Mouse (Mus musculus): ENCODE data around the gene Tbx4.

The Tbx4 gene

DNA sequence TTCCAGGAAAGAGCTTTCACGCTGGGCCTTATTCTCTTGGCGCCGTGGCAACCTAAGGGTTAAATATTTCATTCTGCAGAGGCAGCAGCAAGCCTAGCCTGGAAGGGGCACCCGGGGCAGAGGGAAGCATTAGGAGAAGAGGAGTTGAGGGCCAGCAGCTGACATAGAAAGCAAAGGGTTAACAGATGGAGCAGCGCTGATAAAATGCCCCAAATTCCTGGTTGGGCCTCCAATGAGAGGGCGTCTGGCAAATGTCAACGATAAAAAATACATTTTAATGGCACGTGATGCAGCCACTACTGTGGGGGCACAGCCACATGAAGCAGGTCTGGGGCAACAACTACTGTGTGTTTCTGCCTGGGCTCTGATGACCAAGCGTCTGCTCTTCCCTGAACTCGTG is 23.9 kb downstream of the Tbx4 start:
- no peak for DNase-seq

DNA sequence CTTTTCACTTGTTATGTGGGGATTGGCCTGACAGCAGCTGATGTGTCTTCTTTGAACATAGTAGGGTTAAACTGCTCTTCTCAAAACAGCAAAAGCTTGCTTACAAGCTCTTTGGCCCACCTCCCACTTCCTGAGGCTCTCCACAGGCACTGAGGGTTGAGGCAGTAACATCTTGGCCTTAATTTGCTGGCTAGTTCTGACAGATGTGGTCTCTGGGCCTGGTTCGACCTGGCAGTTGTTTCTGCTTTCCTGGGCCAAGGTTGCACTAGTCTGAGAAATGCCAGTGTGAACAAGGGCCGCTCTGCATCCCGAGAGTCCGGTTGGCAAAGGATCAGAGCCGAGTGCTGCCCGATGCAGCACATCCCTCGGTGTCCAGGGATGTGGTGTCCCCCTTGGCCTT is 27.3 kb downstream of the Tbx4 start:
- DNase-seq = no peak

DNA sequence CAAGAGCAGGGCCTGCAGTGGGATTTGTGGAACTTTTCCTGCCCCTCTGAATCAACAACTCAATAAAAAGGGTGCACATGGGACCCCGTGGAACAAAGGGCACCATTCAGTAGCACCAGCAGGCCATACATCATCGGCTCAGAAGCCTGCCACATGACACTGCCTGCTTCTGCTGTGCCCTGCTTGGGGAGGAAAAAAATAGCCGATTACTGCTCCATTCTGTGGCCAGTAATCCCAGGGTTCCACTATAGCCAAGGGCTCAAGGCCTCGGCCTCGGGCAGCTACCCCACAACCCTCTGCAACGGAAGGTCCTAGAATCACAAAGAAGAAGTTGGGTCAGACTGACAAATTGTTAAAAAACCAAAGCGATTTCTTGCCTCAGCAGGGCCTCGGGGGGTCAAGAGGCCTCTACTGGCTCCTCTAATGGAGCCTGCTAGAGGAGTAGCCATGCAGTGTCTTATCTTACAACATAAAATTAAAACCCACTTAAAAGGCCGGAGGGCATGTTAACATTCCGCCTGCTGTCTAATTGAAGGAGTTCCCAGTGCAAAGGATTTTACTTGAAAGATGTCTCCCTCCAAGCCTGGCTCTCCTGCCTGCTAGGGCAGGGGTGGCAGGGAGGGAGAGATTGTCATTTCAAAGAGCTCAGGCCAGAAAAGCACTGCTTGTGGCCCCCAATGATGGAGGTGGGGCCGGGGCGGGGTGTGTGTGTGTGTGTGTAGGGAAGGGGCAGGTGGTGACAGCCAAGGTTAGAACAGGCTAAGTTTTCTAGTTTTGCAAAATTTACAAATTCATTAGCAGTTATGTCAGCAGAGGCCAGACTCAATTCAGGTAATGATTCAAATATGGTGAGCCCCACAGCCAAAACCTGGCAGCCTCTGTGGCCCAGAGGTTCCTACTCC is 31.1 kb downstream of the Tbx4 start:
- DNase-seq = no peak

DNA sequence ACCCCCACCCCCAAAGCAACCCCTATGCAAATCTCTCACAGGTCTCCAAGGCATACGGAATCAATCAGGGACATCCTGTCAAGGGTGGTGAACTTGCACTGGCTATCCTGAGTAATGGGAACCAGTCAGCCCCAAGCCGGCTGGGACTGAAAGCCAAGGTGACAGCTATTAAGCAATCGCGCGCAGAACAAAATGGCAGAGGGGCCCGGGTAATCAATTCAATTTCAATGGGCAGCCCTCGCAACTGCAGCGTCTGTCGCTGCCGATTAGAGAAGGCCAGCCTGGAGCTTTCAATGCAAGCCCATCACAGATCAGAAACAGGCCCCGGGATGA is 31.7 kb downstream of the Tbx4 start:
- DNase-seq = no peak

DNA sequence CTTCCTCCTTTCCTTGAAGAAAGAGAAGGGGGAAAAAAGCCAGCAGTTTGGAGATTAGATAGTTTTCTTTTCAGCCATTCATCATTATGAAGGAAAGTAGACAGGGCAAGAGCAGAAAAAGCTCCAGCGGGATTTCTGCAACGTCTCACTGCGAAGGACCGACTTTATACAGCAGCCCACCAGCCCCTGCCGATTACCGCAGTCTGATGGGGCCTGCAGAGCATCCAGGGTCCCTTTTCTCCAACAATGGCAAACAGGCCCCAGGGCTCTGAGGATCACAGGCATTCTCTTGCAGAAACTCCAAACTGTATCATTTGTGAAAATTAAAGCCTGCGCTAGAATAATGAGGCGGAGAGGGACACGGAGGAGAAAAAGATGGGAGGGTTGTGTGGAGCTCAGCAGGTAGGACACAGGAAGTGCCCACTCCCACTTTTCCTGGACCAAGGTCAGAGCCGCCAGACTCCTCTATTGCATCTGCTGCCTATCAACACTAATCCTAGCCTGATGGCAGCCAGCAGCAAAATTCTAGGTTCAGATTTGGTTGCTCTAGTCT is 32.2 kb downstream of the Tbx4 start:
- DNase-seq = no peak

DNA sequence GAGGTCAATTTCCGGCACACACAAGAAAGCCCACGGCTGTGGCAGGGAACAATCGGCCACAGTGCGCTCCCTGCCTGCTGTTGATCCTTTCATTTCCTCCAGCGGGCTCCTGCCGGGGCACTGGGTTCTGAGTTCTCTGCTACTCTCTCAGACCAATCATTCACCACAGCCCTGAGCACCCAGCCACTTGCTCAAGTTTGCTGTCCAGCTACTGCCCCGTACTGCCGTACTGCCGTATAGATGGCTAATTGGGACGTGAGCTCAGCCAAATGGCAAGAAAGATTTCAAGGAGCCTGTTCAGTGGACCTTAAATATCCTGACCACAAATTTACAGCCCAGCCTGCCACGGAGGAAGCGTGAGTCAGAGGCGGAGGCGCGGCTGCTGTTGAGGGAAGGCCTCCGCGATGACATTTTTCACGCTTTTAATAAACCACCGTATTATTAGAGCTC is 39.1 kb downstream of the Tbx4 start:
- no peak for DNase-seq

DNA sequence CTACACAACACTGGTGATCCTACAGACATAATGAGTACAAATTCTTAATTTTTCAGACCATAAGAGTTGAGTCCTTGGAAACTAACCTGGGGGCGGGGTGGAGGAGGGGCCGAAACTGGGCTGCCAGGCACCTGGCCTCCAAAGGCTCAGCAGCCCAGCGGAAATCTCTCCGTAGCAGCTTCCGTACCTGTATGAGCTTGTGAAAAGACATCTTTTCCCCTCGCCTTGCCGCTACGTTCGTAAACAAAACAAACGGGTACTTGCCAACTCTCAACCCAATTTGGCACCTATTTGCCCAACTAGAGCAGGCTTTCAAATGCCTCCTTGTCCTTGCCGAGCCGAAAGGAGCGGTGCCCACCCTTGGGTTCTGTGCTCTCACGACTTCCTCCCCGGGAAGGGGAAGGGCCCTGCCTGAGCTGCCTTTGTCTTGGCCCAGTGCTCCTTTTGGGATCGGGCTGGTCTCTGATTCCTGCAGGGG is 40.1 kb downstream of the Tbx4 start:
- no peak for DNase-seq

DNA sequence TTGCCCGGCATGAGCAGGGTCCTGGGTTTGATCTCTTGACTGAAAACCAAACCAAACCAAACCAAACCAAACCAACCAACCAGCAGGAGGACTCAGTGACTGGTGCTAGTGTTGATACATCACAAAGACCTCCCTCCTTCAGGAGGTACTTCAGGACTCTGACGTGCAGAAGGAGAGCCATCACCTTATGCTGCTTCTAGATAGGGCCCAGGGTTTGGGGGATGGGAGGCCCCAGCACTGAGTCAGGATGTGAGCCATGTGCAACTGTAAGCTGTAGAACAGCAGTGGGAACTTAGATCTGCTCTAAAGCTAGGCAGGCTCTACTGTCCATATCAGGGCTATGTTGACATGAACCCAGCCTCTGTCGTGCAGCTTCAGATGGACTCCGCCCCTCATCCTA is 41.9 kb downstream of the Tbx4 start:
- DNase-seq = no peak

DNA sequence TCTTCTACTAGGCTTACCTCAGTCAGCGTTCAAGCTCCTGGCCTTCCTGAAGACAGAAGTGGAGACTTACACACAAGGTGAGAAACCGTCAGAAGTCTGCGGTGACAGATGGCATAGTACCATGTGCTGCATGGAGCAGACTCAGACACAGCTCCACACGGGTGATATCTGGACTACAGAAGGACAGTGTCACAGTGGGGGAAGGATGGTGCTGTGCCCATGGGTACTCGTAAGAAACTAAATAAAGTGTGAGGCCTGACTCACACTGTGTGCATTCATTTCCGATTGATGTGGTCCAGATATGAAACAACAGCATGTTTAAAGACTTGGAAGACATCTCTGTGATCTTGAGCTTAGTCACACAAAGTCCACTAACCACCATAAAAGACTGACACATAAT is 43.4 kb downstream of the Tbx4 start:
- no peak for DNase-seq

DNA sequence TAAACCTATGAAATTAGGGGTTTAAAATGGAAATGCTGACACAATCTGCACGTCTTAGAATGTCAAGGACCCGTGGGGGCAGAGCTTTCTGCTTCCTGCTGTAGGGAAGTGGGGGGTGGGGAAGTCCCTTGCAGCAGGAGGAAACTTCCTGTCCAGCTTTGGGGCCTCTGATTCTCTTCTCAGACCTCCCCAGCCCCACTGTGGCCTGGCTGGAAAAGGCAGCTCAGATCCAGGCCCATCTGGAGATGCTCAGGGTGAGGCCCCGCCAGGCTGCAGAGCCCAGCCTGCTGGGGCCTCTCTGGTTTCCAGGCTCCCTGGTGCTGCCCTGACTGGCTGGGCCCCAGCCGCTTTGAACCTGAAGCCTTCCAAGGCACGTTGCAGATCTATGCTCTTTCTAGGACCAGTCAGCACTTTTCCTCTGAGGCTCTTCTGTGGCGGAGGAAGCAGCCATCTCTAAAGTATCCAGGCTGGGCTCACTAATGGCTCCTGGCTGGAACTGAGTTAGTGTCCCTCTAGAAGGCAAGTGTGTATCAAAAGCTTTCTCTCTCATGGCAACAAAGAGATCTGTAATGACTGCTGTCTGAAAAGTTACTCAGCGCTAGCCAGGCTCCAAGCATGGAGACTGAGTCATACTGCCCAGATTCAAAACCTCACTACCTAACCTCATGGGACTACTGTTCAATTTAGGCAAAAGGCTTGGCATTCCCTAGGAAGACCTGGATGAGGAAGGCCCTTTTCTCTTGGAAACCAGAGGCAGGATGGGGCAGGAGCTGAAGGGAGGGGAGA is 55.8 kb downstream of the Tbx4 start:
- DNase-seq = peak; percentile 22

DNA sequence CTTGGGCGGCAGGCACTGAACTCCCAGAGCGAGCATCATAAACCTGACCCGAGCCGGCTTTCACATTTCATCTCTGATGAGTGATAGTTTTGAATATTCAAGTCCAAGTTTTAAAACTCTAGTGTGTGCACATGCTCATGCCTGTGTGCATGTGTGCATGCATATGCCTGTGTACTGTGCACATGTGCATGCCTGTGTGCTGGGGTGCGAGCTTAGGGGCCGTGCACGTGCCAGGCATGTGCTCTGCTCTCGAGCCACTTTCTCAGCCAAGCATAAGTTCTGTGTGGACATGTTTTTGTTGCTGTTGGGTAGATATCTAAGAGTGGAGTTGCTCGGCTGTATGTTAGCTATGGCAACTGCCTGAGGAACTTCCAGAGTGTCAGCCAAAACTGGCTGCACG is 62.5 kb downstream of the Tbx4 start:
- DNase-seq = no peak

DNA sequence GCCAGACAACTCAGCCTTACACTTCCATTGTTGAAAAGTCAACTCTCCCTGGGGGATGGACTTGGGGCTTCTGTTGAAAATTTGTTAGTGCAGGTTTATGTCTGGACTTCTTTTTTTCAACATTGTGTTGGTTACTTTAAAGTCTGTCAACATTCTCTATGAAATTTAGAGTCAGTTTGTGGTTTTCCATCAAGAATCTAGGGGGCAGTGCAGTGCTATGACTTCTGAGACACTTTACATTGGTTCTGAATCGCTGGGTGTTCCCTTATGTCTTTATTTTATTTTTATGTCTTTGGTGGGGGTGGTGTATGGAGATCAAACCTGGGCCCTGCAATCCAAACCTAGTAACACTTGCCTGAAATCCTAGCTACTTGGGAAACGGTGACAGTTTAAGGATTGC is 63.5 kb downstream of the Tbx4 start:
- DNase-seq = no peak

DNA sequence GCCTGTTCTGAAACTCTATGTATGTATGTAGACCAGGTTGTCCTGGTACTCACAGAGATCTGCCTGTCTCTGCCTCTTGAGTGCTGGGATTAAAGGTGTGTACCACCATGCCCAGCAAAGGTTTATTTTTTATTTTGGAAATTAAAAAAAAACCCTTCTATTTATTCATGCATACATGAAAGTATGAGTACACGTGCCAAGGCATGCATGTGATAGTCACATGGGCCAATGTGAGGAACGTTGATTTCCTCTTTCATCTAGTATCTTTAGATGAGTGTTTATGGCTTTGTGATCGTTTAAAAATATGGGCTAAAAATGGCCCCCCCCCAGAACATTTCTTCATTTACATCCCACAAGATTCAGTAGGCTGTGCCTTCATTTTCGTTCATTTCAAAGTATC is 66.3 kb downstream of the Tbx4 start:
- DNase-seq = no peak

DNA sequence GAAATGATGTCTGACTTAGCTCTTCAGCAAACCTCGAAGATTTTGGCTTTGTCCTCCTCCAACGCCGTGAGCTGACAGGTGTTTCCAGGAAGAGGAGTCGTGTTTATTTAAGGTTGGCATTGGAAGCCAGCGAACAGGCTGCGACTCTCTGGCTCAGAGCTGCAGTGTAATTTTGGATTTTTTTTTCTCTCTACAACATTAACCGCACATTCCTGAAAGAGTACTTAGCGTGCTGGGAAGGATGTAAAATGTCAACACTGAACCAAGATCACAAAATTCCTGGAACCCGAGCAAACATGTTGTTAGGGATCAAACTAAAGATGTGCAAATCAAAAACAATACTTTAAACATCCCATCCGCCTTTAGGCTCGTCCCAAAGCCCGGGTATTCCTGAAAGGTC is 69.4 kb downstream of the Tbx4 start:
- DNase-seq = no peak

DNA sequence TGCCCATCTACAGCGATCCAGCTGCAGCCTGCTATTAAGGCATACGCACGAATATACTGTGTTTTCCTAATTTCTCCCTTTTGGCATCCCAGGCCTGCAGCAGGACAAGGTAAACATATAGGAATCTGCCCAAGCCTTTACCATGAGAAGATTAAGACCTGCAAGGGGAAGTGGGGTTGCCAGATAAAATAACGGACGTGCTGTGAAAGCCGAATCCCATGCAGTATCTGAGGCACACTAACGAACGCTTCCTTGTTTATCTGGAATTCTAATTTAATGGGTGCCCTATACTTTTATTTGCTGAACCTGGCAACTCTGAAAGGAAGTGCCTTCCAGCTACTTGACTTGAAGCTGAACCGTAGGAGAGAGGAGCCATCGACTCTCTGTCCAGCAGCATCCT is 70.2 kb downstream of the Tbx4 start:
- DNase-seq = no peak

DNA sequence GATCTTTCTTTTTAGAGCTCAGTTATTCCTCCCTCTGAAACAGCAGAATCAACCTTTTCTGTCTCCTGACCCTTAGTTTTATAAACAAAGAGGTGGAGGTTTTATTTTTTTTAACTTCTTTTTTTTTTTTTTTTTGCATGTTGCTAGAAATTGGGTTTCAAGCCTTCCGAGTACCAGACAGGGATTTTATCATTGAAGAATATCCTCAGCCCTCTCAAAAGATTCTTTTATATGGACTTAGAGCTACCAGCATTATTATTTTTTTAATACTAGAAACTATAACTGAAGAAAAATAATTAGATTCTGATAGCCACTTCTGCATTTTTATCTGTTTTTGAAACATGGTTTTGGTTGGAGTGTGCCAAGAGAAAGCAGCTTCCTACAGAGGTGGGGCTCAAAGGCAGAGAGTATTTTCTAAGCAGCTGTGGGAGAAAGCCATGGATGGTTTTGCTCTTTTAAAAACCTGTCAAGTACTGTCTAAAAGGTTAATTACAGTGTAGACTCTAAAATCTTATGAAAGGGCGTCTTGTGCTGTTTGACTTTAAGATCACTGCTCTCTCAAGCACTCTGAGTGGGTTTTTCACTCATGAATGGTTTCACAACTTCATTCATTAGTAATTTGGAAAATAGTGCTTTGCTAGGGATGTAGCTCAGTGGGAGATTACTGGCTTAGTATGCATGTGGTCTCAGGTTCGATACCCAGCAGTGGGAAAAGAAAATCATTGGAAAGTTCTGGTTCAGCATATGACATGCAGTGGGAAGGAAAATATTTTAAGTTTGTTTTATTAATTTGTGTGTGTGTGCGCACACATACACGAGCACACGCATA is 70.9 kb downstream of the Tbx4 start:
- DNase-seq = no peak

DNA sequence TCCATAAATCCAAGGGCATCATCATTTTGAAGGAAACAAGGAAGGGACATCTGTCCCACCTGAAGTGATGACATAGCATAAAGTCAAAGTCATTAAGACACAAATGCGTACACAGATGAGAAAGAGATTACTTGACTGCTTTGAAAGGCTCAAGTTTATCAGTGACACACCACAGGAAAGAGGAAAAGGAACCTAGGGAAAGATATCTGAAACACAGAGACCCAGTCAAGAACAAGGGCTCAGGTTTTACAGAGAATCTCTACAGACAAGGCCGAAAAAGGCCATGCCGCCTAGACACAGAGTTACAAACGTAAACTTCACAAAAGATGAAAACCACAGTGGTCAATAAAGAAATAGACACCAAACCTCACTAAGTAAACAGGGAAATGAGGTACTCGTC is 73.6 kb downstream of the Tbx4 start:
- DNase-seq = no peak

DNA sequence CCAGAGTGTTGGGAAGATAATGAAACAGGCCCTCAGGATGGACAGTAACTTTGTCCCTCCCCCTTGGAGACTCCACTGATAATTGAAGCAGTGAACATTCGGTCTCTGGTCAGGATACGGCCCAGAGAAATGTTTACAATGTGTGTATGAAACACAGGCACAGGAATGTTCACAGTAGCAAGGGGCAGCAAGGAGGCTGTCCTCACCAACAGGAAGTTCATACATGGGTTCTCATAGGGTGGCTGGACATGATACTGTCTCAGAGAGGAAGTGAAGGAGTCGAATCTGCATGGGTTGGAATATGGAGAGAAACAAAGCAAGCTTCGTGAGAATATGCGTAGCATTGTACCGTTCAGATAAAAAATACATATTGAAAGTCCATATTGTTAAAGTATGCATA is 74.1 kb downstream of the Tbx4 start:
- DNase-seq = no peak

DNA sequence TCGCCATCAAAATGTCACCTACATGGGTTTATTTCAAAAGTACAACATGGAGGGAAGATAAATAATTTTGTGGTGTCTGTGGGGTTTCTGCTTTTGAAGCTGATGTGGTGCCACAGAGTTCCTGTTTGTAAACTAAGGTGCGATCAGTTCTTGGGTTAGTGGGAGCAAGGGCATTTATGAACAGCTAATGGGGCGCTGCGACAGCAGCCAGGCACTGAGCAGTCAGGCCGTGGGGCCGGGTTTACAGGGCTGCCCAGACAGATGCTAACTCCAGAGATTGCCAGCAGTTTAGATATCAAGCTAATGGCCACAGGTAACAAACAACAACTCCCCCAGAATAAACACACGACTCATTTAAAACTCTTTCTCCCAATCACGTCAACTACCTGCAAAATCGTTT is 75.3 kb downstream of the Tbx4 start:
- no peak for DNase-seq

Data from liver (tissue).